Mouse (Mus musculus) thymus, postnatal 10 days (tissue): Measurements from ENCODE around the gene Slc35c1.

Experiments
- DNase-seq, 2 experiments: peaks; one replicate each; pipeline ENCODE4 v3.0.0; 2021; ENCODE audit warnings: low spot score in 2 of 2

Slc35c1 gene

DNA sequence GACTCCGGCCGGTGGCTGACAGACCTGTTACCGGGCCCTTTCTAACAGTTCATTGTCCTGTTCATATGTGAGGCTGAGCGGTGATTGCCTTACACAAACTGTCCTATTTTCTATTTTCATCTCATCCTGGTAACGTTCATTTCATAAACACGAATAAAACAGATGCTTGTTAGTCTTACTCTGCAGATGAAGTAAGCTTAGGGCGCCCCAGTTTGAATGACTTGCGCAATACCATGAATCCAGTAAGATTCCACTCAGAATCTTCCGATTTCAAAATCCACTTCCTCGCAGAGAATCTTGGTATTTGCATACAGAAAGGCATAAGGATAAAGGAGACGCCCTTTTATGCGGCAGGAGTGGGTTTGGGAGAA lies 26.0 kb downstream of the Slc35c1 start:
- DNase-seq = no peak

DNA sequence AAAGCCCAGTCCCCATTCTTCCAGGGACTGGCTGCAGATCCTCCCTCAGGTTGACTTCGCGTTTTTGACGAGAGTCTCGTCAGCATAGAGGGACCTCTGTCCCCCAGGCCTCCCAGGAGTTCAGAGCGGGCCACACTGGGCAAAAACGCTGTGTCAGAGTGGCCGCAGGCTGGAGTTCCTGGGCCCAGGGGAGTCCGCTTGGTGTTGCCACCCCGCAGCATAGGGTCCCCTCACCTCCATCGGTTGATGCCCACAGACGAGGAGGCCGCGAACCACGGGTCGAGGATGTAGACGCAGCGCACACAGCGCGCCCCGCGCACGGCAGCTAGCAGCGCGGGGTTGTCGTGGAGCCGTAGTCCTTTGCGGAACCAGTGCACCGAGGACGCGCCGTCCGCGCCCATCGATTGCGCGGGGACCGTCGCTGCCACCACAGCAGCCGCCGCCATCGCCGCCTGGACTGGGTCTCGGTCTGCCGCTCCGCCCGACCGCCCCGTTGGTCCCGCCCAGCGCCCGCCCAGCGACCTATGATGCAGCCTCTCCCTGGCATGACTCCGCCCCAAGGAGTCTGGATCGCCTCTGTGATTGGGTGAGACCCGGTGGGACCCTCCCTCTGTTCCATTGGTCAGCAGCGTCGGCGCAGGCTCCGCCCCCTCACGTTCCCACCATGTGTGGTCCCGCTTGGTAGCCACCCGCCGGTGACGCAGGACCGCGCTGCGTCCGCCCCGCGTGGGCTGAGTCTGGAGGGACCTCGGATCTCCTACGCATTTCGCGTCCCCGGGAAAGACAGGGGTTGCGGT lies 26.6 kb downstream of the Slc35c1 start, which contains the start of gene Cry2:
TSS of gene Cry2 (minus strand) at position 466 of the 797 bp plus-strand sequence.
- DNase-seq = peak; percentile 96 to 97

DNA sequence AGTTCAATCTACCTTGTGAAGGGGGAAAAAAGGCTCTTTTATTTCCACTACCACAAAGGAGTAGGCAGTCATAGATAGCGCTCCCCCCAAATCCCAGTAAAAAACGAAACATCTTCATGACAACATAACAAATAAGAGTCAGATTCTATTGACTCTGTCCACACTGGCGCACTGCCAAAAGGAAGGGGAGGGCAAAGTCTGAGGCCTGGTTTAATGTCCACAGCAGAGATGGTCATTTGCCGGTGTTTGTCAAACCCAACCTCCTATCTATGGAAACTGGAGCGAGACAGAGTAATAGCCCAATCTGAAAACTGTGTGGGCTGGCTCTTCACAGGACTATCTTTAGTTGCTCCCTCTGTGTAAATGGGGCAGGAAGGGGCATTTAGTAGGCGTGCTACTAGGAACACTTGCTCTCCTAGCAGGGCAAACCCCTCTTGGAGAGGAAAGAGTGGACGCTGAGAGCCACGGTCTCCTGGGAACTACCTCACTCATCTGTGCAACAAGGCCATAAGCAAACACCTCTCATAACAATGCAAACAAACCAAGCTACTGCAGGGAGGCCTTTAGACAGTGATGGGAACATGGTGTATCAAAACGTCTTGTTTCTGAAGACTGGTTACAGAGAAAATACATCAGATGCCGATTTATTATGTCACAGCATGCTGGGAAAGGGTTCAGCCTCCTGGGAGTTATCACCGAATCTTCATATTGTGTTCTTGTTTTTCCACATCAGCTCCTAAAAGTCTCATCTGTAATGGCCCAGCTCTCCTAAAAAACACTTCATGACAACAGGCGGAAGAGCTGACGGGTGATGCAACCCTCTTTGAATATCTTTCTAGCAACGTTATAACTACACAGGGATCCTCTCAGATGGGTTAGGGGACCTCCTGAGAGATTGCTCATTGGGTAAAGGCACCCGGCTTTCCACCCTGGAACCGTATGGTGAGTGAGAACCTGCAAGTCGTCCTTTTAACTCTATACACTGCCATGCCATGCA lies 27.7 kb downstream of the Slc35c1 start:
- no peak for DNase-seq

DNA sequence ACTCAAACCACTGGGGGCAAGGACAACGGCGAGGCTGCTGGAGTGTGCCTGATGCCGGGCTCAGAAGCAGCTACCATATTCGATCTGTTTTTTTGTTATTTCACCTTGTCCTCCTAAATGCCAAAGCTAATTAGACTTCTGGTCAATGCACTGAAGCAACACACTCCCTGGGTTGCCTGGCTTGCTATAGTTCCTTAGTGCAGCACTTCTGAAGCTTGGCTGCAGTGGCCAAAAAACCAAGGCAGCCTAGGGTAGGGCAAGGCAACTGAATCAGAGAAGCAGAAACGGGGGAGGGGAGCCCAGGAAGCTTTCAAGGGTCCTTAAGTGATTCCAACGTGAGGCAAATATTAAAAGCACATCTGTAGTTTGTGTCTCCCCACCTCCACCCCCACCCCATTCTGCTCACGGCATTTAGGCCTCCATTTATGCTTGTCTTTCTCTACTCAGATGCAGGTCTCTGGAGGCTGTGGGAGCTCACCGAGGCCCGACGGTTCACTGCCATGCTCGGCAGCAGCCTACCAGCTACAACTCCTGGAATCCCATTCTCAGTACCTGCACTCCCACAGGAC lies 28.6 kb downstream of the Slc35c1 start:
- DNase-seq = no peak

- no peak for DNase-seq
These were observed 29.4 kb downstream of the Slc35c1 start for GRCm38 (mm10) chr2:92430723-92431541.

- no peak for DNase-seq
These were observed 30.2 kb downstream of the Slc35c1 start for GRCm38 (mm10) chr2:92430089-92430488.

GRCm38 (mm10) chr2:92427882-92428281 lies 32.5 kb downstream of the Slc35c1 start:
- DNase-seq = no peak

- DNase-seq = no peak
These were observed 33.9 kb downstream of the Slc35c1 start for GRCm38 (mm10) chr2:92426426-92426825.

DNA sequence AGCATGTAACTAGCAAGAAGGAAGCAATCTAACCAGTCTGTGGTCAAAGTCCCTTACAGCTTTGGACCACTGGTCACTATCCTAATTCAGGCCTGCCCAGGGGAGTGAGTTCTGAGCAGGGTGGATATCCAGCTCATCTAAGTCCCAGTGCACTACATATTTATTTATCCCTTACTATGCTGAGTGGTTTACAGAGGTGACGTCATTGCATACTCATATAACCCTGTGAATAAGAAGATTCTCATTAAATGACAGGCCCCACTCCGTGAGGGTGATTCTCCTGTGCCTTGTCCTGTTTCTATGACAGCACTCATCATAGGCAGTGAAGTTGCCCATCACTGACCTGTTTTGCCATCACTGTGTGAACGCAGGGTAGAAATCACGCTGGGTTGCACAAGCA lies 35.0 kb downstream of the Slc35c1 start:
- DNase-seq = no peak

- no peak for DNase-seq
These were observed 35.7 kb downstream of the Slc35c1 start for GRCm38 (mm10) chr2:92424462-92425308.

GRCm38 (mm10) chr2:92423702-92424461 lies 36.5 kb downstream of the Slc35c1 start:
- DNase-seq = no peak

DNA sequence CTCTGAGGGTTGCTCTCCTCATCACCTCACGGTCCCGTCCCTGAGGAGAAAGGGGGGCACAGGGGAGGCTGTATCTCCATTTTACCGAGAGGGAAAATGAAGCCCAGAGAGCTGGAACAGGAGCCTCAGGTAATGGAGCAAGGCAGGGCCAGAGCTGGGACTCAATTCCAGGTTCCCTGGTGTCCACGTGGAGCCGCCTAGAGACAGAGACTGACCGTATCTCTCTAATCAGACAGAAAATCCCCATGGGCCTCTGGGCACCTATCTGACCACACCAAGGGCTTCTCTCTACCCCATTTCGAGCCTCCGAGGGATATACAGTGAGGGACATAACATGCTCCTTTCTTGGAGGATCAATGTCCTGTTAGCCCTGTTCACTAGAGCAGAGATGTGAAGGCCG lies 37.2 kb downstream of the Slc35c1 start:
- DNase-seq = no peak

- DNase-seq = no peak
These were observed 37.8 kb downstream of the Slc35c1 start for GRCm38 (mm10) chr2:92422388-92423135.

DNA sequence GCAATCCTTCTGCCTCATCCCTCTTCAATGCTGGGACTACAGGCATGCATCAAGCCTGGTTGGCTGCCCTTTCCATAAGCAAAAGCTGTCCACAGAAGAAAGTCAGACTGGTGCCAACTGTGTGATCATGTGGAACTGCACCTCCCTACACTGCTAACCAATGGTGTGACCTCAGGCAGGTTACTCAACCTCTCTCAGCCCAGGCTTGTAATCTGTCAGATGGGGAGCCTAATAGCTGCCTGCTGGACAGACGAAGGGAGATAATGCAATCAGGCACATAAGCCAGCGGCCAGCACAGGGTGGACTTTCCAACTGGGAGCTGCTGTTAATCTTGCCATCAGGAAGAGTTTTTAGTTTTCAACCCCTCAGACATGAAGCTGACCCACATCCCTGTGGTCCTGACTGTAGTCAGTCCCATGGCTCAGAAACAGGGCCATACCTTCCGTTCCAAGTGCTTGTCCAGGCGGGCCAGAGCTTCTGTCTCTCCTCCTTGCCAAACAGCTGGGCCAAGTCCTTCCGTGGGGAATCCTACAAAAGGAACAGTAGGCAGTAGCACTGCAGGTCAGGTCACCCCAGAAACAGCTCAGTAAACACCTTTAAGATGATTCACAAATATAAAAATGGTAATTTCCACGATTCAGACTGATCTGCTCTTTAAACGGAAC lies 38.5 kb downstream of the Slc35c1 start:
- no peak for DNase-seq

- DNase-seq = no peak
These were observed 48.6 kb downstream of the Slc35c1 start for GRCm38 (mm10) chr2:92411705-92412104.

- DNase-seq = no peak
These were observed 51.9 kb downstream of the Slc35c1 start for GRCm38 (mm10) chr2:92408309-92409045.

DNA sequence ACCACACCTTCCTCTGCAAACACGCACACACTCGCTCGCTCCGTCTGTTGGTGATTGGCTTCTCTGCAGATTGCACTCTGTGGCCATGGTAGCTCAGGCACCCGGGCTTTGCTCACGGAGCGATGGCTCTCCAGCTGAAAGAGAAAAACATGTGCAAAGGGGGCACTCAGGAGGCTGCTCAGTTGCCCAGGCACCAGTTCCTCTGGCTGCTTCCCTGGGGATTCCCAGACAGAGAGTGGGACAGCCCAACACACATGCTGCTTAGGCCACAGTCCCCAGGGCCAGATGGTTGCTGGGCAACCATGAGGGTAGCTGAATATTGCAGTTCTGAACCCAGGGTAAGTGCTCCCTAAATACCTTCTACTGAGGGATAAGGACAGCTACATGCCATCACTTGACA lies 54.7 kb downstream of the Slc35c1 start:
- no peak for DNase-seq

GRCm38 (mm10) chr2:92404737-92405136 lies 55.6 kb downstream of the Slc35c1 start:
- no peak for DNase-seq
